Mouse (Mus musculus) myocyte (in vitro differentiated cells): ENCODE measurements around the gene Gpr108. TPM values are rescaled to one million over a fixed set of nuclear protein-coding genes. Genes with fewer than 3 reads are reported as not detected.

ENCODE experiments used
- H3K27me3 ChIP-seq: one replicate; pipeline ENCODE4 v1.6.1; 2011; ENCODE audit not compliant: control insufficient read depth, insufficient read depth, insufficient read length
- H3K36me3 ChIP-seq: one replicate; pipeline ENCODE4 v1.6.1; 2011; ENCODE audit not compliant: control insufficient read depth, insufficient read depth
- H3K4me2 ChIP-seq: one replicate; pipeline ENCODE4 v1.6.1; 2011; ENCODE audit warnings: low read depth, control low read depth
- H3K4me3 ChIP-seq: one replicate; pipeline ENCODE4 v1.5.1; 2011; ENCODE audit warnings: mild to moderate bottlenecking, control low read depth, moderate library complexity
- H3K79me2 ChIP-seq: one replicate; pipeline ENCODE4 v1.6.1; 2011; ENCODE audit not compliant: control insufficient read depth, insufficient read depth
- H3ac ChIP-seq: one replicate; pipeline ENCODE4 v1.6.1; 2011; ENCODE audit not compliant: control insufficient read depth, insufficient read length
- CEBPB ChIP-seq: IDR thresholded peaks from 2 replicates; pipeline ENCODE4 v1.6.1; 2011; ENCODE audit warnings: mild to moderate bottlenecking, moderate library complexity; ENCODE audit not compliant: poor library complexity, insufficient read depth, severe bottlenecking
- E2F4 ChIP-seq: IDR thresholded peaks from one replicate; pipeline ENCODE4 v1.6.1; 2011; ENCODE audit warnings: mild to moderate bottlenecking, control low read depth, moderate library complexity; ENCODE audit not compliant: insufficient read depth
- MAX ChIP-seq: IDR thresholded peaks from one replicate; pipeline ENCODE4 v1.6.1; 2011; ENCODE audit warnings: low read depth, mild to moderate bottlenecking, control low read depth
- MYOD1 ChIP-seq, 3 experiments: IDR thresholded peaks; one replicate each; pipeline ENCODE4 v1.6.1; 2011; ENCODE audit warnings: control low read depth in 2 of 3, low read depth in 2 of 3, mild to moderate bottlenecking in 2 of 3, moderate library complexity in 1 of 3; ENCODE audit not compliant: insufficient read length in 2 of 3, control insufficient read depth in 1 of 3
- MYOG ChIP-seq, 3 experiments: IDR thresholded peaks; one replicate each; pipeline ENCODE4 v1.6.1; 2011; ENCODE audit warnings: control low read depth in 2 of 3, low read depth in 2 of 3, mild to moderate bottlenecking in 2 of 3; ENCODE audit not compliant: insufficient read length in 2 of 3, control insufficient read depth in 1 of 3, insufficient read depth in 1 of 3
- POLR2A ChIP-seq: IDR thresholded peaks from one replicate; pipeline ENCODE4 v1.6.1; 2011; ENCODE audit warnings: low read depth, mild to moderate bottlenecking, control low read depth, moderate library complexity; ENCODE audit not compliant: insufficient read length
- POLR2AphosphoS2 ChIP-seq: IDR thresholded peaks from one replicate; pipeline ENCODE4 v1.6.1; 2011; ENCODE audit warnings: low read depth, control low read depth; ENCODE audit not compliant: insufficient read length
- REST ChIP-seq: IDR thresholded peaks from one replicate; pipeline ENCODE4 v1.6.1; 2011; ENCODE audit warnings: mild to moderate bottlenecking, control low read depth, moderate library complexity; ENCODE audit not compliant: insufficient read depth, insufficient read length
- SRF ChIP-seq: IDR thresholded peaks from one replicate; pipeline ENCODE4 v1.6.1; 2011; ENCODE audit warnings: low read depth; ENCODE audit not compliant: control insufficient read depth, insufficient read length
- TCF12 ChIP-seq: IDR thresholded peaks from one replicate; pipeline ENCODE4 v1.6.1; 2011; ENCODE audit warnings: mild to moderate bottlenecking, control low read depth; ENCODE audit not compliant: poor library complexity, insufficient read depth, severe bottlenecking
- TCF3 ChIP-seq: IDR thresholded peaks from one replicate; pipeline ENCODE4 v1.6.1; 2011; ENCODE audit warnings: low read depth, control low read depth; ENCODE audit not compliant: insufficient read length
- USF1 ChIP-seq: IDR thresholded peaks from one replicate; pipeline ENCODE4 v1.6.1; 2011; ENCODE audit warnings: low read depth, mild to moderate bottlenecking, control low read depth, moderate library complexity
- polyA plus RNA-seq: library from polyadenylated mRNA; unstranded; fragments of >200 nt; fragmentation: generic; extraction: Trizol; gene quantifications from one replicate; pipeline ENCODE4 v1.2.1, GENCODE M21; 2012; ENCODE audit warnings: missing spikeins

The Gpr108 gene
- polyA plus RNA-seq, 1 experiment, result 53.9 TPM

GRCm38 (mm10) chr17:57271301-57271700 lies 23.1 kb upstream of the Gpr108 start:
- TF ChIP-seq USF1, result no peak
- TF ChIP-seq POLR2AphosphoS2, result no peak
- no peak for TF ChIP-seq MYOG (IDR thresholded peaks at IDR 0.05; ENCODE audit: control insufficient read depth in 1 of 3, insufficient read depth in 1 of 3, insufficient read length in 2 of 3, low read depth in 2 of 3)
- TF ChIP-seq MYOD1 (IDR thresholded peaks at IDR 0.05; ENCODE audit: control insufficient read depth in 1 of 3, insufficient read length in 2 of 3, low read depth in 2 of 3), result no peak
- no peak for TF ChIP-seq POLR2A
- TF ChIP-seq REST, result no peak
- Histone ChIP-seq H3K4me3 (no peak overlapping the region), H3K36me3 (no peaks in the 10 kb centered on the region), H3ac (no peak overlapping the region), H3K4me2 (no peak overlapping the region), H3K79me2 (no peaks in the 10 kb centered on the region), H3K27me3 (no peaks in the 10 kb centered on the region)

- no peaks in the 10 kb centered on the region for H3K79me2 ChIP-seq
- no peak for TF ChIP-seq SRF
- no peak for TF ChIP-seq TCF3
- no peak for TF ChIP-seq MAX
- TF ChIP-seq MYOD1 (IDR thresholded peaks at IDR 0.05; ENCODE audit: control insufficient read depth in 1 of 3, insufficient read length in 2 of 3, low read depth in 2 of 3), result no peak
- TF ChIP-seq E2F4, result no peak
- TF ChIP-seq POLR2A, result no peak
- TF ChIP-seq MYOG (IDR thresholded peaks at IDR 0.05; ENCODE audit: control insufficient read depth in 1 of 3, insufficient read depth in 1 of 3, insufficient read length in 2 of 3, low read depth in 2 of 3), result no peak
- no peak for TF ChIP-seq USF1
- no peak for TF ChIP-seq POLR2AphosphoS2
- no peak for TF ChIP-seq CEBPB
- no peaks in the 10 kb centered on the region for H3K27me3 ChIP-seq
- no peak overlapping the region for H3K4me2 ChIP-seq
- H3K4me3 ChIP-seq, result no peak overlapping the region
- H3ac ChIP-seq, result no peak overlapping the region
- H3K36me3 ChIP-seq, result no peaks in the 10 kb centered on the region
Measured at GRCm38 (mm10) chr17:57267556-57268126, 19.4 kb upstream of the Gpr108 start.

DNA sequence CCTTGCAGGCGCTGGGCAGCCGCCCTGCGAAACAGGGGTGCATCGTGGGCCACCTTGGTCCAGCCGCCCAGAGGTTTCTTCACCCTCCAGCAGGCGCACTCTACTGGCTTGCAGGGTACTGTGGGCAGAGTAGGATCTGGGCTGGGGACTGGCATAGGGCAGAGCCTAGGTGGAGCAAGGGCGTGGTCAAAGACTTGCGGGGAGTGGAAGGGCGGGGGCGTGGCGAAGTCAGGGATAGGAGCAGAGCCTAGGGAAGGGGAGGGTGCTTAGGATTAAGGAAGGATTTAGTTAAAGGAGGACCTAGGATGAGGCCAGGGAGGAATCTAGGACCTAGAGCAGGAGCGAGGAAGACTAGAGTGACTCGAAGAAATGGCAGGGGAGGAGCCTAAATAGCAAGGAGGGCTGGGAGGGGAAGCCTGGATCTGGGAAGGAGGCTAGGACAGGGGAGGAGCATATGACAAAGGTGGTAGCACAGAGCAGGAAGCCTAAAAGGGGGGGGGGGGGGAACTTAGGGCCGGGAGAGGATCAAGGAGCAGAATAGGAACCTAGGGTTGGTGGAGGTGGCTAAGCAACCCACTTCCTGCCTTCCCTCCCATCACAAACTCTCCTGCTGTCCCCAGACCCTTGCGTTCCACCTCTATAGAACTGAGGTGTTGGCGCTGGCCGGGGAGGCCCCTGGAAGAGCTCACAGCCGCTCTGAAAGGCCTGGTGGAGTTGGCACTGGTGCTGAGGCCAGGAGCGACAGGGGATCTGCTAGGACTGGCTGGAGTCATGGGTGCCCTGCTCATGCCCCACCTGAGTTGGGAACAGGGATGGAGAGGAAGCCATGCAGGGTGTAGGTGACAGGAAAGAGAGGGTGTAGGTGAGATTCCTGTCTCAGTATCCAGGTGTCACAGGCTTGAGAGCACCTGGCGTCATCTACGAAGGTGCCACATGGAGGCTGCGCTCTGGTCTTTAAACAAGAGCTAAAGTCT lies 17.0 kb upstream of the Gpr108 start:
- H3K27me3 ChIP-seq, result no peaks in the 10 kb centered on the region
- no peak overlapping the region for H3K4me2 ChIP-seq
- H3K36me3 ChIP-seq, result no peaks in the 10 kb centered on the region
- H3K4me3 ChIP-seq, result no peak overlapping the region
- no peak overlapping the region for H3ac ChIP-seq
- H3K79me2 ChIP-seq, result no peaks in the 10 kb centered on the region
- no peak for TF ChIP-seq USF1
- TF ChIP-seq REST, result no peak
- no peak for TF ChIP-seq POLR2A
- TF ChIP-seq E2F4, result no peak
- no peak for TF ChIP-seq CEBPB
- TF ChIP-seq TCF12, result no peak
- TF ChIP-seq MYOD1 (IDR thresholded peaks at IDR 0.05; ENCODE audit: control insufficient read depth in 1 of 3, insufficient read length in 2 of 3, low read depth in 2 of 3), result no peak
- TF ChIP-seq SRF, result no peak
- TF ChIP-seq TCF3, result no peak
- no peak for TF ChIP-seq MYOG (IDR thresholded peaks at IDR 0.05; ENCODE audit: control insufficient read depth in 1 of 3, insufficient read depth in 1 of 3, insufficient read length in 2 of 3, low read depth in 2 of 3)
- no peak for TF ChIP-seq MAX
- TF ChIP-seq POLR2AphosphoS2, result no peak

- Histone ChIP-seq H3K36me3 (no peaks in the 10 kb centered on the region), H3K79me2 (no peaks in the 10 kb centered on the region), H3ac (no peak overlapping the region)
Measured at GRCm38 (mm10) chr17:57264164-57264563, 15.9 kb upstream of the Gpr108 start.

GRCm38 (mm10) chr17:57262901-57263550 lies 14.8 kb upstream of the Gpr108 start:
- Histone ChIP-seq H3K36me3 (peaks cover 6% of the 10 kb centered on the region), H3K27me3 (no peaks in the 10 kb centered on the region), H3ac (no peak overlapping the region), H3K4me3 (no peak overlapping the region), H3K4me2 (no peak overlapping the region), H3K79me2 (no peaks in the 10 kb centered on the region)
- TF ChIP-seq REST, result no peak
- no peak for TF ChIP-seq MYOG (IDR thresholded peaks at IDR 0.05; ENCODE audit: control insufficient read depth in 1 of 3, insufficient read depth in 1 of 3, insufficient read length in 2 of 3, low read depth in 2 of 3)
- no peak for TF ChIP-seq POLR2A
- TF ChIP-seq MYOD1 (IDR thresholded peaks at IDR 0.05; ENCODE audit: control insufficient read depth in 1 of 3, insufficient read length in 2 of 3, low read depth in 2 of 3), result no peak
- no peak for TF ChIP-seq CEBPB
- no peak for TF ChIP-seq TCF3
- no peak for TF ChIP-seq USF1
- TF ChIP-seq MAX, result no peak
- no peak for TF ChIP-seq E2F4
- no peak for TF ChIP-seq SRF
- TF ChIP-seq POLR2AphosphoS2, result no peak
- TF ChIP-seq TCF12, result no peak

More at GRCm38 (mm10) chr17:57264164-57264563, 15.9 kb upstream of the Gpr108 start:
- no peak overlapping the region for H3K4me3 ChIP-seq
- H3K4me2 ChIP-seq, result no peak overlapping the region
- no peak for TF ChIP-seq USF1
- no peaks in the 10 kb centered on the region for H3K27me3 ChIP-seq
